Mouse (Mus musculus) brown adipose tissue, adult 24 weeks (tissue): Measurements from ENCODE around the gene Spata19. TPM values are rescaled to one million over a fixed set of nuclear protein-coding genes. Genes with fewer than 3 reads are reported as not detected.

Source experiments
- H3K27ac ChIP-seq: fragments of 200-500 bp; replicated peaks from 2 replicates; pipeline ENCODE4 v1.5.1; 2012; ENCODE audit warnings: low read depth, mild to moderate bottlenecking, low read length
- H3K4me1 ChIP-seq: fragments of 200-500 bp; 2 replicates; pipeline ENCODE4 v1.6.1; 2012; ENCODE audit warnings: low read length, mixed read lengths; ENCODE audit not compliant: control insufficient read depth, insufficient read depth, insufficient read length
- H3K4me3 ChIP-seq: fragments of 200-500 bp; 2 replicates; pipeline ENCODE4 v1.5.1; 2012; ENCODE audit warnings: low read depth, mild to moderate bottlenecking, low read length, moderate library complexity; ENCODE audit not compliant: insufficient read depth
- polyA plus RNA-seq: library from polyadenylated mRNA; stranded (reverse); fragments of >200 nt; gene quantifications from 2 replicates; pipeline ENCODE4 v1.2.4, GENCODE M21; 2012; ENCODE audit not compliant: missing spikeins, insufficient read depth, insufficient read length

Spata19 gene
- not detected in 2 replicates for polyA plus RNA-seq

- no peak within 1 kb of the TSS for H3K27ac ChIP-seq
- no peak within 1 kb of the TSS for H3K4me3 ChIP-seq
- no peaks in the 10 kb centered on the region for H3K4me1 ChIP-seq
Observed at GRCm38 (mm10) chr9:27396500-27396899, at the start of gene Spata19. Spata19 (plus strand) TSS chr9:27396800.

DNA sequence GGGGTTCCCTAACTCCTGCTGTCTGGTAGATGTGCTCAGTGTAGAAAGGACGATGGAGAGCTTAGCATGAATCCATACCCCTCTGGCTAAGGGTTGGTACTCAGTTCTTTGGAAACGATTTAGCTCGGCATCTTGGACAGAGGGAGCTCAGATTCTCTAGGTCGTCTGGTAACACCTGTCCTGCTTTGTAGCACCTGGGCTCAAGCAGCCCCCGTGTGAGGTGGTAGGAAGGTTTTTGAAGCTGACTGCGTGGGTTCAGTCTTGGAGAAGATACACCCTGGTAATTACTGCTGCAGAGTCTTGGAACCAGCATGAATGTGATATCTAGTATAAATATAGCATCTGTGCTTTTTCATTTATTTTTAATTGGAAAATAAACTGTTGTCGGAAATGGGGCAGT is 43.5 kb upstream of the Spata19 start:
- Histone ChIP-seq H3K4me1 (no peaks in the 10 kb centered on the region), H3K27ac (no peak overlapping the region)

GRCm38 (mm10) chr9:27357893-27358292 is 38.7 kb upstream of the Spata19 start:
- H3K4me1 ChIP-seq = no peaks in the 10 kb centered on the region
- H3K27ac ChIP-seq = no peak overlapping the region
- no peak overlapping the region for H3K4me3 ChIP-seq

More for the DNA sequence above, 43.5 kb upstream of the Spata19 start:
- no peak overlapping the region for H3K4me3 ChIP-seq

- no peak overlapping the region for H3K4me3 ChIP-seq
- H3K4me1 ChIP-seq = no peaks in the 10 kb centered on the region
- no peak overlapping the region for H3K27ac ChIP-seq
Observed at GRCm38 (mm10) chr9:27367231-27367630, 29.4 kb upstream of the Spata19 start.

- Histone ChIP-seq H3K4me3 (no peak overlapping the region), H3K4me1 (no peaks in the 10 kb centered on the region), H3K27ac (no peak overlapping the region)
Observed at GRCm38 (mm10) chr9:27369108-27369507, 27.5 kb upstream of the Spata19 start.

DNA sequence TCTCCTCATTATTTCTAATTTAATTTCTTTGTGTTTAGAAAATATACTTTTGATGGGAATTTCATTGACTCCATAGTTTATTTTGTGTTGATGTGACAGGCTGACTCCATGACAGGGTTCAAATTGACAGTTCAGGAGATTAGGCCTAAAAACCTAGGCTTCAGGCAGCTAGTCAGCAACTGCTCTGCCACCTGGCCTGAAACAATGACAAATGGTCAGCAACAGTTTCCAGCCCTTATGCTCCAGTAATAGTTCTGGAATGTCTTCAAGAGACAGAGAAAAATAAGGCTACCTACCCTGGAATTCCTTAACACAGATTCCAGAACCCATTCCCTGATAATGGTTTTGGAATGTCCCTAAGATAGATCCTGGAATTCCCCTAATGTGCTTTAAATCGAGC is 20.9 kb upstream of the Spata19 start:
- no peak overlapping the region for H3K27ac ChIP-seq
- H3K4me3 ChIP-seq = no peak overlapping the region
- H3K4me1 ChIP-seq = no peaks in the 10 kb centered on the region

- H3K4me1 ChIP-seq = no peaks in the 10 kb centered on the region
- H3K4me3 ChIP-seq = no peak overlapping the region
Observed at GRCm38 (mm10) chr9:27386951-27387350, 9.6 kb upstream of the Spata19 start.

GRCm38 (mm10) chr9:27401169-27401568 is 4.6 kb downstream of the Spata19 start:
- Histone ChIP-seq H3K4me3 (no peak overlapping the region), H3K27ac (no peak overlapping the region), H3K4me1 (no peaks in the 10 kb centered on the region)

More at GRCm38 (mm10) chr9:27386951-27387350, 9.6 kb upstream of the Spata19 start:
- no peak overlapping the region for H3K27ac ChIP-seq

- Histone ChIP-seq H3K27ac (no peak overlapping the region), H3K4me1 (no peaks in the 10 kb centered on the region), H3K4me3 (no peak overlapping the region)
Observed at GRCm38 (mm10) chr9:27409733-27410132, 13.1 kb downstream of the Spata19 start.

GRCm38 (mm10) chr9:27414058-27414460 is 17.5 kb downstream of the Spata19 start:
- H3K27ac ChIP-seq = no peak overlapping the region
- H3K4me1 ChIP-seq = no peaks in the 10 kb centered on the region
- H3K4me3 ChIP-seq = no peak overlapping the region

- Histone ChIP-seq H3K4me3 (no peak overlapping the region), H3K4me1 (no peaks in the 10 kb centered on the region), H3K27ac (no peak overlapping the region)
Observed at GRCm38 (mm10) chr9:27424511-27424910, 27.9 kb downstream of the Spata19 start.

- Histone ChIP-seq H3K27ac (no peak overlapping the region), H3K4me1 (no peaks in the 10 kb centered on the region), H3K4me3 (no peak overlapping the region)
Observed at GRCm38 (mm10) chr9:27428552-27428951, 32.0 kb downstream of the Spata19 start.

- no peak overlapping the region for H3K27ac ChIP-seq
- no peak overlapping the region for H3K4me3 ChIP-seq
Observed at GRCm38 (mm10) chr9:27433301-27433700, 36.7 kb downstream of the Spata19 start.

GRCm38 (mm10) chr9:27435936-27436335 is 39.3 kb downstream of the Spata19 start:
- Histone ChIP-seq H3K4me1 (no peaks in the 10 kb centered on the region), H3K4me3 (no peak overlapping the region), H3K27ac (no peak overlapping the region)

More at GRCm38 (mm10) chr9:27433301-27433700, 36.7 kb downstream of the Spata19 start:
- no peaks in the 10 kb centered on the region for H3K4me1 ChIP-seq

DNA sequence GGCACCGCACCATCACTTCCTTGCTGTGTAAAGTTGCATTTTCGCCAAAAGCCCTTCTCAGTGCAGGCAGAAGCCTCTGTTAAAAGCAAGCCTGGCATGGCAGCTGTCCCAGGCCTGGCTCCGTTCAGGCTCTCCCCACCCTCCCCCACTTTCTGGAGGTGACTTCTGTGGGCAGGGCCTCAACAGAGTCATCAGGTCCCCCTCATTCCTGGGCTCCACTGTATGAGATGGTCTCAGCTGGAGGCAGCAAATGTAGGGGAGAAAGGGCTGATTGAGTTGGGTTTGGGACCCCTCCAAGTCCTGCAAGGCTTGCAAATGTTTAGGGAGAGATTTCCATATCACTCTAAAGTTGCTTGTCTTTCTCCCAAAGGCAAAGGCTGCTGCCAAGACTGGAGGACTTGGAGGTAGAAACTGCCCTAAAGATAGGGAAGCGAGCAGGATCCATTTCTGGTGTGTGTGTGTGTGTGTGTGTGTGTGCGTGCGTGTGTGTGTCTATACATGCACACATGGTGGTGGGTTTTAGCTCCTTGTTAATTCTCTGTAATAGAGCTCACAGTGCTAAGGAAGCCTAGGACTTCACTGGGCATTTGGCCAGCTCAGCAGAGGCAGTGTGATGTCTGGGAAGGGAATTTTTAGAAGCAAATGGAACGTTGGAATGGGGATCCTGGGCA is 40.9 kb downstream of the Spata19 start:
- Histone ChIP-seq H3K27ac (no peak overlapping the region), H3K4me1 (no peaks in the 10 kb centered on the region), H3K4me3 (no peak overlapping the region)

DNA sequence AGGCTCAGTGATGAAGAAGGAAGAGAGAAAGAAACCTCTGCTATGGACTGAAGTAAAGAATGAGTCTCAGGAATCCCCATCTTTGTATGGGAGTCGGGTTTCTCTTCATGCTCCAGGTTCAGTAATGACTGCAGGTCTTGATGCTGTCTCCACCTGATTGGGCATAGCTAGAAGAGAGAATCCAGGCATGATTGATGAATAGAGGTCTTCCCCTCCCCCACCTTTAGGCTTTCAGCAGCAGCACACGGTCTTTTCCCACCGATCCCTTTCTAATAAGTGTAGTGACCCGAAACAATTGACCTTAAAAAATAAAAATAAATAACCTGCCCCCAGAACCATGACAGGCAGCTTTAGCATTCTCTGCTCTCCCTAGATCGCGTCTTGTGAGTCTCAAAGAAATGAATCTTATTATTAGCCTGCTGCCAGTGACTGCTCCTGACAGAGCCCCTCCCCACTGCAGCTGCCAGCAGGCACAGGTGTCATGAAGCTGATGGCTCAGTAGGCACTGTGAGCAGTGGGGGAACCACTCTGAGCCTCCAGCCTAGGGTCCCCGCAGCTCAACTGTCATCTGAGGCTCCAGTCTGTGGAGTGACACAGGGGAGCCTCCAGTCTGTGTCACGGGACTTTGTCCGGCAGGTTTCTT is 53.3 kb downstream of the Spata19 start:
- Histone ChIP-seq H3K4me3 (no peak overlapping the region), H3K27ac (no peak overlapping the region), H3K4me1 (no peaks in the 10 kb centered on the region)
